Comparison of ENCODE assay signal across 7 mouse cellular contexts in the genomic region with DNA sequence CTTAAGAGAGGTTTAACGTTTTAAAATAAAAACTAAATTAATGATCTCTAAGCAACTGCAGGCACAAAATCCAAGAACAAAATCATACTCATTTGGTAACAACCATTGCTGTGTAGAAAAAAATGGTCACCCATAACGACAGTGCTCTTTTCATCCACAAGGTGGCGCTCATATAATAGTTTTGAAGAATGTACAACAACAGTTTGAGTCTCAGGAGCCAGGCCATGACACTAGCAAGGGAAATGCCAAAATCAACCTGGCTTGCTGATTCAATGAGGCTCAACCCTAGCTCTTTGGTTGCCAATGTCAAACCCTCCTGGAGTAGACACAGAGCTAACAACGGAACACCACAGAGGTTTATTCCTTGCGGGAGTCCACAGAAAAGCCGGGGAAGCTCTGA. TPM values are rescaled to one million over a fixed set of nuclear protein-coding genes. Genes with fewer than 3 reads are reported as not detected.
DNase-seq lines count a peak whose midpoint lies in the region; ATAC-seq and TF ChIP-seq lines count a peak whose summit lies in the region.

No protein-coding gene starts in this region.

- no peaks in the 10 kb centered on the region for H3K9me3 ChIP-seq in lung, embryonic 14.5 days (ENCODE audit: low read depth, low read length)

- no peak for ATAC-seq in Patski
- peak; percentile 40; the same call in 1 of the 2 replicates for ATAC-seq in granulocyte monocyte progenitor cell, adult 5-6 weeks (replicated peaks; ENCODE audit: poor library complexity, severe bottlenecking)
- peak; percentile 47; the same call in 1 of the 2 replicates for ATAC-seq in lung, embryonic 14.5 days (ENCODE audit: insufficient read depth)

- DNase-seq in CD4-positive helper T cell, adult 2 months (ENCODE audit: low read depth, low spot score), result peak; percentile 39
- no peak for DNase-seq in Patski (ENCODE audit: low read depth, low spot score)
- DNase-seq in cerebellum, postnatal 10 days, result peak; percentile 88 to 93
- DNase-seq in kidney, postnatal 36 days, result peak; percentile 83 to 88
- peak; percentile 95 for DNase-seq in lung, embryonic 14.5 days
- peak; percentile 72 for DNase-seq in right cerebral cortex, postnatal 14 days

- in situ Hi-C loops in Patski (cut with MboI; ENCODE audit: low pct_unique_long_range_greater_than_20kb), result loop anchor here (5.0 to 10.0 kb wide), 3 partner anchors 126 to 769 kb away; partner anchors contain the start of gene Cgnl1

- H3K36me3 ChIP-seq in lung, embryonic 14.5 days (ENCODE audit: insufficient read depth), result peaks cover 6% of the 10 kb centered on the region

- POLR2A ChIA-PET in Patski (lab: Charles Lee), result no interaction called here

- no peak overlapping the region for H3K9ac ChIP-seq in lung, embryonic 14.5 days

- no peak overlapping the region for H3K4me2 ChIP-seq in lung, embryonic 14.5 days

- H3K4me3 ChIP-seq in lung, embryonic 14.5 days (ENCODE audit: low read depth, low read length), result no peak overlapping the region

- TF ChIP-seq CTCF in Patski (IDR thresholded peaks at IDR 0.05), result peak; percentile 76
- peak; percentile 90 for TF ChIP-seq CTCF in lung, embryonic 14.5 days (IDR thresholded peaks at IDR 0.05; ENCODE audit: low read depth)

- H3K27ac ChIP-seq in lung, embryonic 14.5 days (ENCODE audit: low read depth), result no peak overlapping the region

- 31% methylated on average over 6 of the region's 6 CpGs for WGBS in lung, embryonic 14.5 days

- CTCF ChIA-PET in Patski (lab: Charles Lee), result interaction anchor here (0.7 to 6.2 kb wide), 9 partner anchors 8 to 238 kb away, joined by 3 to 63 read pairs (median 3); no protein-coding TSS in a partner anchor

- no peaks in the 10 kb centered on the region for H3K27me3 ChIP-seq in Patski
- no peaks in the 10 kb centered on the region for H3K27me3 ChIP-seq in lung, embryonic 14.5 days (ENCODE audit: insufficient read depth, low read length)

- no peaks in the 10 kb centered on the region for H3K4me1 ChIP-seq in lung, embryonic 14.5 days (ENCODE audit: insufficient read depth)

RNA-seq across cellular contexts. Expression of gene Myzap, which starts 54.0 kb away (rescaled TPM):
- 0.71 TPM for polyA plus RNA-seq in Patski (2021)
- total RNA-seq in granulocyte monocyte progenitor cell, adult 5-6 weeks (2014; fragmentation: Nextera tagmentation), result not detected in 2 replicates
- total RNA-seq in granulocyte monocyte progenitor cell, adult 5-6 weeks (2017), result 0.34 TPM in 1 of 2 replicates, not detected in the other
- 39.0 and 44.4 TPM in 2 replicates for polyA plus RNA-seq in lung, embryonic 14.5 days (2014; fragmentation: Nextera tagmentation; extraction: Ambion mirVana)

Comparison
In these comparisons a context has a peak if more than half of its experiments do, and no peak if none do; other contexts are left out.
1. RNA of gene Myzap, which starts 54.0 kb away (polyA plus RNA-seq): 39.0 to 44.4 TPM in lung, embryonic 14.5 days; 0.71 TPM in Patski (single experiment); every median in the first group is over 10 times any median in the second.